Mouse (Mus musculus): Measurements from ENCODE around the gene Atrnl1. TPM values are rescaled to one million over a fixed set of nuclear protein-coding genes. Genes with fewer than 3 reads are reported as not detected.
"Not testable (repeated sequence)": the region's sequence is repeated elsewhere in the genome, so short reads cannot be mapped to it uniquely, and the experiment has no call there.

Gene Atrnl1
- total RNA-seq, 2 experiments from 2014 or later: 24.3 to 24.9 TPM

GRCm38 (mm10) chr19:57808363-57808762 lies 197.5 kb downstream of the Atrnl1 start:
- no peak for DNase-seq
- intact Hi-C loops (cut with DNase I): no loop called here

DNA sequence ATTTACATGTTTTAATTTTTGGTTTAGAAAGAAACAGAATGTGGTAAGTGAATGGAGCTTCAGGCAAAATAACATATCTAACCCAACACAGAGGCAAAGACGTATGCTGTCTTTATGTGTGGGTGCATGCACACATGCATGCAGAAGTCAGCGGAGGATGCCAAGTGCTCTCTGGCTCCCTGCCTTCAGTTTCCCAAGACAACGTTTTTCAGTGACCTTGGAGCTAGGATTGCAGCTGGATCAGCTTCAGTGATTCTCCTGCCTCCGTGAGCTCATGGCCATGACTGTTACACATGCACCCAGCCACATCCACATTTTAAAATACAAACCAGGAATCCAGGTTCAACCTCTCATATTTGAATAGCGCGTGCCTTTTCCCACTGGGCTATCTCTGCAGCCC lies 203.5 kb downstream of the Atrnl1 start:
- intact Hi-C loops (cut with DNase I): no loop called here

GRCm38 (mm10) chr19:57816221-57816996 lies 205.6 kb downstream of the Atrnl1 start:
- peak; percentile 23 to 44 for DNase-seq
- intact Hi-C loops (cut with DNase I): loop anchor here (2.0 kb wide), 1 partner anchor 652 kb away; no protein-coding TSS in a partner anchor

More for the DNA sequence above, 203.5 kb downstream of the Atrnl1 start:
- no peak for DNase-seq

GRCm38 (mm10) chr19:57817736-57818135 lies 206.9 kb downstream of the Atrnl1 start:
- DNase-seq: no peak
- intact Hi-C loops (cut with DNase I): loop anchor here (2.0 kb wide), 1 partner anchor 651 kb away; no protein-coding TSS in a partner anchor

- DNase-seq: no peak
- intact Hi-C loops (cut with DNase I): no loop called here
Measured at GRCm38 (mm10) chr19:57823446-57823845, 212.6 kb downstream of the Atrnl1 start.

DNA sequence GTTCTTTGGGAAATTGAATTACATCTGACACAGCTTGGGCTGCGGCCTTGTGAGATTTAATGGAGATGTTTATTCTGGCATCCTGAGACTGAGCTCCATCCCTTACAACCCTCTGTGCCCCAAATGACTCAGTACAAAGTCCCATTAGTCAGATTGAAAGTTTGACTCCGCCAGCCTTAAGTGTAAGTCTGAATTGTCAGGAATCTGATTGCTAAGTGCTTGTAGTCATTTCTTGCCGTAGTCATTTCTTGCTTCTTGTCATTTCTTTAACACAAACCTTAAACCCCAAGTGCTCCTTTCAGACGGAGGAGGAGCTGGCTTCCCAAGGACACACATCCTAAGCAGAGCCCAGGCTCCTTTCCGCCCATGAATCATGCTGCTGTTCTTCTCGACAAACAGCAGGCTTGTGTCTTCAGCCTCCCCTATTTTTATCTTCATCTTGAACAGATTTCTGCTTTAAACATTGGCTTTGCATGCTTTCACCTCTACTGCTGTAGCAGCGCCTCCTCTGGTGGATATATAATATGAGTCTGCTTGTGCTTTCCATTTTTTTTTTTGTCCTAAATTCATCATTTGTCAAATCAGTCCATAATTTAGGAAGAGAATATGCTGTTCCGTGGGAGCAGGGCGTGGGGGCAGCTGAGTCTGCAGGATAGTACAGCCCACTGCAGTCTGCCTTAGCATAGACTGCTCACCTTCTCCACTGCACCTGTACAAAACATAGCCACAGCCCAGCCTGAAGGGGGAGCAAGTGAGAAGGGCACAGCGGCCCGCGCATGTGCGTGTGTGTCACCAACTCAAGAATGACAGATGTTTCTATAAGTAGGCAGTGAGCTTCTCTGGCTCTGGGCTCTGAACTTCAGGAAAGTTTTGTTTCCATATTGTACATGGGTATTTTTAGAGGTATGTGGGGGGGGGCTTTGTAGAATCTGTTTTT lies 214.7 kb downstream of the Atrnl1 start:
- intact Hi-C loops (cut with DNase I): no loop called here
- DNase-seq: no peak

DNA sequence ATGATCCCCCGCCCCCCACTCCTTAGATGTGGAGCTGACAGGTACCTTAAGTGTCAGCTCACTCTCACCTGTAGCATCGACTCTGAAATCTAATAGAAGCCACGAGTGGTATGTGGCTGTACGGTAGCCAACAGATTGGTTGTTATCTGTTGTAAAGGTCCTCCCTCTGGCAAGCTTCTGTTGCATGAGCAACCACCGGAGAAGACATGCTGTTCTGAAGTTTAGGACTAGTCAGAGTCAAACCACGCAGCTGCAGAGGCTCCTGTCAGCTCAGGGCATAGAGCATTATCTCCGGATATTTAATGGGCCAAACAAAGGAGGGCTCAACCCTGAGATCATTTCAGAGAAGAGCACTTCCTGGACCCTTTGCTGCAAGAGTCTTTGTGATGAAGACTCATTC lies 222.2 kb downstream of the Atrnl1 start:
- intact Hi-C loops (cut with DNase I): no loop called here
- no peak for DNase-seq

DNA sequence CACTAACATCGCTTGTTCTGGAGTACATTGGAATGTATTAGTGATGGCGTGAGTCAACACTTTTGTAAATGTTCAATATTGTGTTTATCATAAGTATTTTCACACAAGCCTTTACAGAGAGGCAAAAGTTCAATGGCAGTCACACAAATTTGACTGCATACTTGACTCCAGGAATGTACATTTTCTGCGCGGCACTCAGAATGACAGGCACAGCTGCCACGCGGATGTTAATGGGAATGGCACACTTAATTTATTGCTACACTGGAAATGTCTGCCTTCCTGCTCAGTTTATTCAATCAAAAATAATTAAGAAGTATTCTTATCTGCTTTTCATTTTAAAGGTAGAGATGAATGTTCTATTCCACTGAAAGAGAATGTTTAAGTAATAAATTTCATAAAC lies 227.0 kb downstream of the Atrnl1 start:
- no peak for DNase-seq
- intact Hi-C loops (cut with DNase I): no loop called here

GRCm38 (mm10) chr19:57838546-57838945 lies 227.7 kb downstream of the Atrnl1 start:
- no peak for DNase-seq
- intact Hi-C loops (cut with DNase I): no loop called here

- intact Hi-C loops (cut with DNase I): no loop called here
- DNase-seq: no peak
Measured at GRCm38 (mm10) chr19:57849915-57850314, 239.1 kb downstream of the Atrnl1 start.

- intact Hi-C loops (cut with DNase I): no loop called here
- no peak for DNase-seq
Measured at GRCm38 (mm10) chr19:57868350-57868749, 257.5 kb downstream of the Atrnl1 start.

GRCm38 (mm10) chr19:57870871-57871270 lies 260.0 kb downstream of the Atrnl1 start:
- no peak for DNase-seq
- intact Hi-C loops (cut with DNase I): no loop called here

DNA sequence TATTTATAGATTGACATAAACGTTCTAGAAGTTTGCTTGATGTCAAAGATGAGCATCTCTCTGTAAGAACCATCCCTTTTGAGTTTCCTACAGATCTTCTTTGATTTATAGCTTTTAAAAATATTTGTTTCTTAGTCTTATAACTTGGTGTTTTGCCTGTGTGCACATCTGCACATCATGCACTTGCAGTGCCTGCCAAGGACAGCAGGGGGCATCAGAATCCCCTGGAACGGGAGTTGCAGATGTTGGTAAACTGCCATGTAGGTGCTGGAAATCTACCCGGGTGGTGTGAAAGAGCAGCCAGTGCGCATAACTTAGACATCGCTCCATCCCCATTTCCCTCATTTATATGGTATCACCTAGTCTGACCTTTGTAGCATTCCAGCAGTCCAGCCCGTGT lies 265.2 kb downstream of the Atrnl1 start:
- no peak for DNase-seq
- intact Hi-C loops (cut with DNase I): no loop called here

DNA sequence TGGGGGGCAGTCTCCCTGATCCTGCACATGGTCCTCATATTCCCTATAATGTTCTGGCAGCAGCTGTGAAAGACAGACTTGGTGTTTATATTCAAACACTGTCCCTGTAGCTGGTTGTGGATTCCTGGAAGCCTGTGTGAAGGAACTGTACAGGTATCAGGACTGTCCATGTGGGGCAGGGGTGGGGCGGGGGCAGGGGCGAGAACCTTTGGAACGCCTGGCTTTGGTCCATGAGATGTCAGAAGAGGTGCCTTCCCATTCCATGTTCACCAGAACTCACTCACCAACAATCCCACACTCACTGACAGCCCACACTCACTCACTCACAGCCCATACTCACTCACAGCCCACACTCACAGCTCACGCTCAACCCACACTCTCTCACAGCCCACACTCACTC lies 266.5 kb downstream of the Atrnl1 start:
- intact Hi-C loops (cut with DNase I): no loop called here
- no peak for DNase-seq

GRCm38 (mm10) chr19:57878583-57878982 lies 267.7 kb downstream of the Atrnl1 start:
- intact Hi-C loops (cut with DNase I): no loop called here
- DNase-seq: no peak

GRCm38 (mm10) chr19:57879841-57880240 lies 269.0 kb downstream of the Atrnl1 start:
- intact Hi-C loops (cut with DNase I); DNase-seq: not testable (repeated sequence)

DNA sequence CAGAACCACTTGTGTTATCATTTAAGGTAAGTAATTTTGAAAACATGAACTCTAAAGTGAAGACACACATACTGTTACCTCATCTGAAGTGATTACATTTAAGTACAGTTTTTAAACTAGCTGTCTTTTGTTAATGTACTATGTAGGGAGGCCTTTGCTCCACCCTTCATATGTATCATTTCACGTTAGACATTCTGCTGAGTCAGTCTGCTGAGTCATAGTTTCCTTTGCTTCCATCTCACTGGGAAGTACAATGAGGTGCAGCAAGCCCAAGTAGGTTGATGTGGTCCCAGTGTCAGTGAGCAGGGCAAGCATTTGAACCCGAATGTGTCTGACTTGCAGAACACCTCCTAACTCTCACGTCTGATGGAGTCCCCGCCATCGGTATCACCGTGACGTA lies 271.1 kb downstream of the Atrnl1 start:
- intact Hi-C loops (cut with DNase I): no loop called here
- no peak for DNase-seq

DNA sequence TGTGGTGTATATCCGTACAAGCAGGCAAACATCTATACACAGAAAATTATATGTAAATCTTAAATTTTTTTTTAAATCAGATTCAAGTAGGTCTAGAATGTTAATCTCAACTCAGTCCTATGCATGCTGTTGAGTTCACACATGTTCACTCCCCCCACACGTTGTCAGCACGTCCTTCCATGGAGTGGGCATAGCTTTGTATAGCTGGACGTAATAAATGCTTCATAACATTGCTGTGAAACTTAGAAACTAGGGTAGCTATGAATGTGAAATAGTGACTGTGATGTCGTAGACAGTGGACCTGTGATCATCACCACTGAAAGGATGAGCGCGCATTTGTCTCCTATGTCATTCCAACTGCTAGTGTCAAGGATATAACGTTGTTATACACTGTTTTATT lies 278.0 kb downstream of the Atrnl1 start:
- no peak for DNase-seq
- intact Hi-C loops (cut with DNase I): no loop called here

DNA sequence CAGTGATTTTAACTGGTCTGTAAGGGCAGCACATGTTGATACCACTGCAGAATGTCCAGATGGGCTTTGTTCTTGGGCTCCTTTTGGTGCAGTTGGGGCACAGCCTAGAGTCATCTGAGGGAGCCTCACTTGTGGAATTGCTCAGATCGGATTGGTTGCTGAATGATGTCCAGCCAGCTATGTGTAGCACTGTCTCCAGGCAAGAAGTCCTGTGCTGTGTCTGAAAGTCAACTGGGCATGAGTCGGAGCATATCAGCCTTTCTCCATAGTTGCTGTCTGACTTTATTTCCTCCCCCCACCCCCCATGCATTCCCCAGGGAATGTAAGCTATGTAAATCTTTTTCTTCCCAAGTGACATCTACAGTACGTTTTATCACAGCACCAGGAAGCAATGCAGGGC lies 278.9 kb downstream of the Atrnl1 start:
- peak; percentile 7 to 15 for DNase-seq
- intact Hi-C loops (cut with DNase I): no loop called here

DNA sequence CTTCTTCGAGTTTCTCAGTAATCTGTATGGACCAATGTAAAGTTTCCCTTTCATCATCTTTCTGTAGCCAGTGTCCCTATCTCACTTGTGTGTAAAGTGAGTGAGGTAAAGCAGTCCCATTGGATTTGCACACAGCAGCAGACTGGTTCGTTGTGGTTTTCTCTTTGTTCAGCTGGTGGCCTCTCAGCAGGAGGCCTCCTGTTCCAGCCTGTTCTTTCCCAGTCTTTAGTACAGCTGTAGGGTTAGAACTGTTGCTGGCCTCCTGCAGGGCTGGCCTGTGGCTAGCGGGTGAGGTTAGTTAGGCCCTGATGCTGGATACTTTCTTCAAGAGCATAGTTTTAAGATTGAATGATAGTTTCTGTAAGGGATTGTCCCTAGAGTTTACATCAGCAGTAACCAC lies 280.1 kb downstream of the Atrnl1 start:
- intact Hi-C loops (cut with DNase I): no loop called here
- no peak for DNase-seq

GRCm38 (mm10) chr19:57894191-57894590 lies 283.4 kb downstream of the Atrnl1 start:
- intact Hi-C loops (cut with DNase I): no loop called here
- no peak for DNase-seq

Data from heart, postnatal 10 days (tissue).